Mouse (Mus musculus) lung, embryonic 15.5 days (tissue): Measurements from ENCODE around the gene Nefh. TPM values are rescaled to one million over a fixed set of nuclear protein-coding genes. Genes with fewer than 3 reads are reported as not detected.

ENCODE experiments used
- ATAC-seq: fragments of 200-750 bp; cut with Nextera tagmentation; 2 replicates; pipeline ENCODE4 v1.8.0; 2017; ENCODE audit warnings: moderate number of reproducible peaks, borderline replicate concordance; ENCODE audit not compliant: low FRiP score, low TSS enrichment; ENCODE audit errors: extremely low read depth
- H3K27ac ChIP-seq: fragments of 300-500 bp; sonication (generic); 2 replicates; pipeline ENCODE4 v1.5.1; 2015; ENCODE audit warnings: moderate library complexity, mild to moderate bottlenecking, inconsistent platforms
- H3K27me3 ChIP-seq: fragments of 300-500 bp; sonication (generic); 2 replicates; pipeline ENCODE4 v1.6.1; 2015; ENCODE audit warnings: inconsistent platforms
- H3K36me3 ChIP-seq: fragments of 300-500 bp; sonication (generic); 2 replicates; pipeline ENCODE4 v1.6.1; 2015; ENCODE audit warnings: inconsistent platforms
- H3K4me1 ChIP-seq: fragments of 300-500 bp; sonication (generic); 2 replicates; pipeline ENCODE4 v1.6.1; 2015; ENCODE audit warnings: inconsistent platforms
- H3K4me2 ChIP-seq: fragments of 300-500 bp; sonication (generic); 2 replicates; pipeline ENCODE4 v1.6.1; 2015; ENCODE audit warnings: inconsistent platforms, mild to moderate bottlenecking, moderate library complexity
- H3K4me3 ChIP-seq: fragments of 300-500 bp; sonication (generic); 2 replicates; pipeline ENCODE4 v1.5.1; 2015; ENCODE audit warnings: mild to moderate bottlenecking, inconsistent platforms
- H3K9ac ChIP-seq: fragments of 300-500 bp; sonication (generic); 2 replicates; pipeline ENCODE4 v1.6.1; 2015; ENCODE audit warnings: inconsistent platforms
- H3K9me3 ChIP-seq: fragments of 300-500 bp; sonication (generic); 2 replicates; pipeline ENCODE4 v1.6.1; 2016; ENCODE audit warnings: inconsistent platforms
- WGBS: fragments of 180-500 bp; shearing (Covaris S2); methylation state at CpG from one replicate; pipeline ENCODE4 v1.1.7; 2015; 5-methylcytosine and 5-hydroxymethylcytosine counted together
- polyA plus RNA-seq: library from polyadenylated mRNA; unstranded; fragments of >200 nt; fragmentation: Nextera tagmentation; extraction: Ambion mirVana; gene quantifications from 2 replicates; pipeline ENCODE4 v1.2.1, GENCODE M21; 2015

The Nefh gene
- polyA plus RNA-seq, 1 experiment from 2014 or later: 0.26 TPM

DNA sequence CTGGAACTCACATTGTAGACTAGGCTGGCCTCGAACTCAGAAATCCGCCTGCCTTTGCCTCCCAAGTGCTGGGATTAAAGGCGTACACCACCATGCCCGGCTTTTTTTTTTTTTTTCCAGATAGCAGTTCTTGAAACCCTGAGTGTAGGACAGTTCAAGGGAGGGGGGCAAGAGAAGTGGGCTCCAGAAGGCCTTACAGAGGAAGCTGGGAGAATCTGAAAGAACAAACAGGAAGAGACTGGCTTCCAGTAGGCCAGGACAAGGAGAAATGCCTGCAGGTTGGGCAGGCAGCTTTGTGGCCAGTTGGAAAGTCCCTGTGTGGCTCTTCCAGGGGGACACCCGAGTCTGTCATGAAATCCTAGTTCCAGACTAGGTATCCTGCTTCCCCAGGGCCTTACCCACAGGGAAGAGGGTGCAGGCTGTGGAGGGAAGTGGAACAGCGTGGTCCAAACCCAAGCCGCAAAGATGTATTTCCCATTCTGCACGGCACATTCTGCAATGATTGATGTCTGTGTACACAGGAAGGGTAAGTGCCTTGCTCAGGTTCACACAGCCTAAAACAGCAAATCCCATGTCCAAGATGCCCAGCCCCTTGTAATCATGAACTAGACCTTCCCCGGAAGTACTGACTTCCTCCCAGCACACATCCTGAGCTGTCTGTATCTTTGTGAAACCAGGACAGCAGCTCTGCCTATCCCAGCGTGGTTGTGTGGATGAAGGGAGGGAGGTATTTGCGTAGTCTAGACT is 26.7 kb upstream of the Nefh start:
- Histone ChIP-seq H3K4me3 (no peak overlapping the region), H3K36me3 (no peaks in the 10 kb centered on the region), H3K27ac (peak overlapping the region; percentile 81), H3K27me3 (no peaks in the 10 kb centered on the region), H3K9me3 (no peaks in the 10 kb centered on the region), H3K9ac (no peak overlapping the region), H3K4me2 (0 out of 2 replicates have a peak overlapping the region, but pooled peaks have one; percentile 5), H3K4me1 (no peaks in the 10 kb centered on the region)
- 45% methylated on average over 11 of the region's 11 CpGs for WGBS
- peak; percentile 47 for ATAC-seq

DNA sequence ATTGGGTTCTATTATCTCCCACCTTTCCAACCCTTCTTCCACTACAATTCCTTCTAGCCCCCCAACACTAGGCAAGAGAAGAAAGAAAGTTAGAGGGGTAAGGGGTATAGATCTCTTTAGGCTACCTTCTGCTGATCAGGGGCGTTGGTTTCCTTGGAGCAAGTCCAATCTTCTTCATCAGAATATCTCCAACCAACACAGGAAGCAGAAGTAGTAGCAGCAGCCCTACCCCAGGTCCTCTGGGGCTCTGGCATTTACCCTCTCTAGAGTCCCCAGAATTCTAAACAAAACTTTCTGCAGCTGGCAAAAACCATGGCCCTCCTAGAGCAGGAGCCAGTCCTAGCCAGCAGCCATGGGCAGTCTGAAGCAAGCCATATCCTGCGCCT is 26.0 kb upstream of the Nefh start:
- H3K9ac ChIP-seq: no peak overlapping the region
- H3K27me3 ChIP-seq: no peaks in the 10 kb centered on the region
- H3K36me3 ChIP-seq: no peaks in the 10 kb centered on the region
- no peaks in the 10 kb centered on the region for H3K9me3 ChIP-seq
- no peak for ATAC-seq
- peak overlapping the region; percentile 16 for H3K27ac ChIP-seq
- H3K4me1 ChIP-seq: no peaks in the 10 kb centered on the region
- H3K4me2 ChIP-seq: no peak overlapping the region
- 88% methylated on average over 2 of the region's 2 CpGs for WGBS
- no peak overlapping the region for H3K4me3 ChIP-seq

DNA sequence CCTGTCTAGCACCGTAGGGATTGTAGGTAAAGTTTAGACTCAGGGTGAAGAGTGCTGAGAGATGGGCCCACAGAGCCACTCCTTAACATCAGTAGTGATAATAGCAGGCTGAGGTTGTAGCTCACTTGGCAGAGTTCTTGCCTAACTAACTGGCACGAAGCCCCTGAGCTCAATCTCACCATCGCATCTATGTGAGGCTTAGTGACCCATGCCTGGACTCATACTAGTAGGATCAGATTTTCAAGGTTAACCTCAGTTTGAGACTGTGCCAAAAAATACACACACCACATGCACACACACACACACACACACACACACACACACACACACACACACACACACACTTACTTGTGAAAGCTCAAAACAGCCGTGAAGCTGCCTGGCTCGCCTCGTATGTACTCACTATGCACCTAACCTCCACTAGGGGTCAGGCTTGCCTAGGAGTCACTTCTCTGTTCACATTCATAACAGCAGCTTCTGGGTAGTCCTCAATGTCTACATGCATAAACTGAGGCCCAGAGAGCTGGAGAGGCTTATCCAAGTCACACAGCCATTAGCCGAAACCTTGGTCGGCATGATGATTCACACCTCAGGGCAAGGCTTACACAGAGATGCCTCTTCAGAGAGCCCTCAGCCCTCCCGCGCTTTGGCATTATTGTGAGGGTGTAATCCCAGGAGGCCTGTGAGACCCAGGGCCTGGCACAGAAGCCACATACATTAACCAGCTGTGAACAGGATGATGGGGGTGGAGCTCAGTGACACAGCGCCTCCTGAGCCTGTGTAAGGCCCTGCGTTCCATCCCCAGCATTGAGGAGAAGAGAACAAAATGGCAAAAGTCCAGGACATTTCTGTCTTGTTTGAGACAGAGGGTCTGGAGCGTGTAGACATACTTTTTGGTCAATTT is 25.4 kb upstream of the Nefh start:
- no peak overlapping the region for H3K4me3 ChIP-seq
- no peak overlapping the region for H3K4me2 ChIP-seq
- H3K4me1 ChIP-seq: no peaks in the 10 kb centered on the region
- H3K27ac ChIP-seq: peak overlapping the region; percentile 16; the same call in 1 of the 2 replicates
- H3K27me3 ChIP-seq: no peaks in the 10 kb centered on the region
- 60% methylated on average over 13 of the region's 13 CpGs for WGBS
- H3K9me3 ChIP-seq: no peaks in the 10 kb centered on the region
- ATAC-seq: no peak
- no peaks in the 10 kb centered on the region for H3K36me3 ChIP-seq
- no peak overlapping the region for H3K9ac ChIP-seq

DNA sequence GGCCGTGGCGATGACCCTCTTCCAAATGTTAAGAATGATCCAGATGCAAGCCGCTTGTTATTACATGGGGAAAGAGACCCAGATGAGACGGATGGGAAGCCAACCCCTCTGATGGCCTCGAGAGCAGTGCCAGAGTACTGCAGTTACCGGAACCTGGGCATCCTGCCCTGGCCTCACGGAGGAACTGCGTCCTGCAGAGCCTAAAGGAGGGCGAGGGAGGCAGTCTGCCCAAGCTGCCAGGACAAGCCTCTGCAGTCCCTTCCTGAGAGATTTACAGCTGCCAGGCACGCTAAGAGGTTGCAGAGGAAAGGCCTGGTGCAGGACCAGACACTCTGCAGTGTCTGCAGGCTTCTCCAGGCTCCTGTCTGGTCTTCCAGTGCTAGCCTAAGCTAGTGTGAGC is 20.5 kb upstream of the Nefh start:
- Histone ChIP-seq H3K4me2 (no peak overlapping the region), H3K9me3 (no peaks in the 10 kb centered on the region), H3K9ac (no peak overlapping the region), H3K27ac (no peak overlapping the region), H3K36me3 (no peaks in the 10 kb centered on the region), H3K4me3 (no peak overlapping the region), H3K27me3 (no peaks in the 10 kb centered on the region), H3K4me1 (no peaks in the 10 kb centered on the region)
- ATAC-seq: no peak
- WGBS: 67% methylated on average over 10 of the region's 10 CpGs

DNA sequence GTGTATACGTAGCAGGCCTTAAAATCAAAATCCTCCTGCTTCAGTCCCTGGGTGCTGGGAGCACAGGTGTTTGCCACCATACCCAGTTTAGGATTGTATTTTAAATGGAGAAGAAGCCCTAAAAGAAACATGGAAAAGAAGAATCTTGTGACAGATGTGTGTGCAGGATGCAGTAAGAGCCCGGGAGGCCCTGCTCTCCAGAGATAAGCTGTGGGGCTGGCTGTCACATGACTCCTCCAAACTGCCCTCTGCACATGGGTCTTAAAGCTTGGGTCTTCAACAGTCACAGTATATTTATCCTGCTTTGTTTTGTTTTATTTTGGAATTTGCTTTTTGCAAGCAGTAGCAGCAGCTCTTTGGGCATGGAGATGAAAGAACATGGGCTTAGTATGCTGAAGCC is 19.7 kb upstream of the Nefh start:
- Histone ChIP-seq H3K27ac (no peak overlapping the region), H3K4me1 (no peaks in the 10 kb centered on the region), H3K9me3 (no peaks in the 10 kb centered on the region), H3K36me3 (no peaks in the 10 kb centered on the region), H3K4me2 (no peak overlapping the region), H3K9ac (no peak overlapping the region), H3K4me3 (no peak overlapping the region), H3K27me3 (no peaks in the 10 kb centered on the region)
- no peak for ATAC-seq
- WGBS: 33% methylated on average over 2 of the region's 2 CpGs

DNA sequence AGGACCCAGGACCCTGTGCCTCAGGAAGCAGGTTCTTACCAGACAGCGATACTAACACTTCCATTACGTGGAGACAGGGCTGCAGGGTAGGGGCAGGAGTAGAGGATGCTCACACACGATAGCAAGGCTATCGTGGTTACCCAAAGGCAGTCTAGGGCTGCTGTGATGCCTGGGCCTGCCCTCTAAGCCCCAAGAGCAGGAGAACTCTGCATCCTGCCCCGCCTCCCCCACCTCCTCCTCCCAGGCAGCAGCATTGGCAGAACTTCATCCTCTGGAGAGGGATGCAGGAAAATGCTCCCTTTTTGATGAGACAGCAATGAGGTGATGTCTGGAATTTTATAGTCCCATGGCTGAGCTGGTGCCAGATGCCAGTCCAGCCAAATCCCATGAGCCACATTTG is 19.0 kb upstream of the Nefh start:
- H3K4me1 ChIP-seq: no peaks in the 10 kb centered on the region
- 64% methylated on average over 5 of the region's 5 CpGs for WGBS
- no peaks in the 10 kb centered on the region for H3K9me3 ChIP-seq
- H3K4me3 ChIP-seq: no peak overlapping the region
- H3K9ac ChIP-seq: no peak overlapping the region
- no peak for ATAC-seq
- no peaks in the 10 kb centered on the region for H3K27me3 ChIP-seq
- H3K4me2 ChIP-seq: no peak overlapping the region
- H3K36me3 ChIP-seq: no peaks in the 10 kb centered on the region
- H3K27ac ChIP-seq: no peak overlapping the region

DNA sequence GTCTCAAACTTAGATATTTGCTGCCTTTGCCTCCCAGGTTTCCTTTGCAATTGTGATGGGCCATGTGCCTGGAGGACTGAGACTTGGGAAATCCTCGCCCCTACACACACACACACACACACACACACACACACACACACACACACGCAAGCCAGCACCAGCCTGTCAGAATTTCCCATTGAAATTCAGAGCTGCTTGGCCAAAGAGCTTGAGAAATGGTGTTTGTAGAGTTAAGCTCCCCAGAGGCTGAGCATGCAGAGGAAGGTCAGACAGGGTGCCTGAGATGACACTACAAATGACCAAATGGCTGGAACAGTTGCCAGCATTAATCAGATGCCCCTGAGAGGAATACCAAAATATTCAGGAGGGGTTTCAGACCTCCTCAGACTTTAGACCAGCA is 18.5 kb upstream of the Nefh start:
- Histone ChIP-seq H3K4me3 (no peak overlapping the region), H3K27me3 (no peaks in the 10 kb centered on the region), H3K4me2 (no peak overlapping the region), H3K9ac (no peak overlapping the region), H3K27ac (no peak overlapping the region), H3K4me1 (no peaks in the 10 kb centered on the region), H3K9me3 (no peaks in the 10 kb centered on the region), H3K36me3 (no peaks in the 10 kb centered on the region)
- no peak for ATAC-seq
- 40% methylated on average over 2 of the region's 2 CpGs for WGBS

DNA sequence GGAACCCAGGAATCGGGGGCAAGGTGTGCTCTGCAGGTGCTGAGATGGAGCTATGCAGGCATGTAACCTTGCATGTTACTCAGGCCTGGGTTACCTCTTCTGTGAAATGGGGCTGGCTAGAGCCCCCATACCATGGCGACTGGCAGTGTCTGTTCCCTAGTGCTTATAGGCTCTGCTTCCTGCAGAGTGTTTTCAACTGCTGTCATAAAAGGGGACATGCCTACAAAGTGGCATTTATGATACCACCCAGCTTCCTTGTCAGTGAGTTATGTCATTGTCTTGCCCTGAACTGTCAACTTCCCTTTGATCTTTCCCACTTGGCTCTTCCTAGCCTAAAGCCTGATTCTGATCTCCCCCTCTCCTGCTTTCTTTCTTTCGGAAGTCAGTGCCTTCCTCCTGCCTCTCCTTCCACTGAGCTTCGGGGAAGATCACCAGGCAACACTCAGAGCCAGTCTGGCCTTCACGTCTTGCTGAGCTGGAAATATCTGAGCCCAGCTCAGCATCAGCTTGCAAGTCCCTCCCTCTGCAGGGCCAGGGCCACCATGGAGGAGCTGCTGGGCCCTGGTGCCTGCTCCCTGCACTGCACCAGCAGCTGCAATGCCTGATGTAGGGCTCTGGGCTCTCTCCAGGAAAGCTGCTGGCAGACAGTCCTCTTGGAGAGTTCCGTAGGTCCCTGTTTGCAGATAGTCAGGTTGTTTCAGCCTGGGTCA is 15.4 kb upstream of the Nefh start:
- Histone ChIP-seq H3K27ac (no peak overlapping the region), H3K4me2 (no peak overlapping the region), H3K4me3 (no peak overlapping the region), H3K27me3 (no peaks in the 10 kb centered on the region), H3K36me3 (no peaks in the 10 kb centered on the region), H3K4me1 (no peaks in the 10 kb centered on the region), H3K9me3 (no peaks in the 10 kb centered on the region), H3K9ac (no peak overlapping the region)
- WGBS: 37% methylated on average over 6 of the region's 6 CpGs
- ATAC-seq: no peak

DNA sequence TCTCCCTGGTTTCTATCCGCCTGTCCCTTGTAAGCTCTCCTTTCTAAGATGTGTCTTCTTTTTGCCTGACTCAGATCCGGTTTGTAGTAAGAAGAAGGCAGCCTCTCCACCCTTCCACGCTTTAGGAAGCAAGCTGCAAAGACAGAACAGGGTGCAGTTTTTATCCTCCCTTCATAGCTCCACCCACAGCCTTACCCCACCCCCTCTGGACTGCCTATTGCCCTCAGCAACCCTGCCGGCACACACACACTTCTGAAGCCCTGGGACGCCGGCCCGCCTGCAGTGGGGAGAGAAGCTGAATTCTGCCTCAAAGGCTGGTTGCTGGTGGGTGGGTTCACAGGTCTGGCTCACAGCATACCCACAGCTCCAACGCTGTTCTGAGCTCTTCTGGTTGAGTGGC is 6.1 kb upstream of the Nefh start:
- Histone ChIP-seq H3K9me3 (no peaks in the 10 kb centered on the region), H3K4me3 (no peak overlapping the region), H3K27me3 (peaks cover 41% of the 10 kb centered on the region), H3K9ac (no peak overlapping the region), H3K27ac (no peak overlapping the region), H3K4me1 (no peaks in the 10 kb centered on the region), H3K4me2 (no peak overlapping the region), H3K36me3 (no peaks in the 10 kb centered on the region)
- WGBS: 2% methylated on average over 8 of the region's 8 CpGs
- ATAC-seq: no peak

DNA sequence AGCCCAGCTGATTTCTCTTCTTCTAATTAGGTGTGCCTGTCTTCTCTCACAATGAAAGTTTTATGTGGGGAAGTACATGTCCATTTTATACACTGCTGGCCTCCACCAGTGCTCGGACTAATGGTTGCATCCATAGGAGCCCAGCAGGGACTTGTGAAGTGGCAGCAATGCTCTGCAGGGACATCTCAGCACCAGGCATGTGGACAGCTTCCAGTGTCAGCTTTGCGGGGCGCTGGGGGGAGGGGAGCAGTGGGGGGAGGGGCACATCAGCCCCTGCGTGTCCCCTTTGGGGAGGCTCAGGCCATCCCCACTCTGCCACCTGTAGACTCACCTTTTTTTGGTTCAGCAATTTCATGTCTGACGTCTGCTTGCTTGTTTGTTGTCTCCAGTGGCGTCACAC is 5.5 kb upstream of the Nefh start:
- Histone ChIP-seq H3K4me1 (no peaks in the 10 kb centered on the region), H3K27me3 (peaks cover 46% of the 10 kb centered on the region), H3K36me3 (no peaks in the 10 kb centered on the region), H3K9me3 (no peaks in the 10 kb centered on the region), H3K9ac (no peak overlapping the region), H3K4me3 (no peak overlapping the region), H3K4me2 (no peak overlapping the region), H3K27ac (no peak overlapping the region)
- no peak for ATAC-seq
- 7% methylated on average over 6 of the region's 6 CpGs for WGBS

DNA sequence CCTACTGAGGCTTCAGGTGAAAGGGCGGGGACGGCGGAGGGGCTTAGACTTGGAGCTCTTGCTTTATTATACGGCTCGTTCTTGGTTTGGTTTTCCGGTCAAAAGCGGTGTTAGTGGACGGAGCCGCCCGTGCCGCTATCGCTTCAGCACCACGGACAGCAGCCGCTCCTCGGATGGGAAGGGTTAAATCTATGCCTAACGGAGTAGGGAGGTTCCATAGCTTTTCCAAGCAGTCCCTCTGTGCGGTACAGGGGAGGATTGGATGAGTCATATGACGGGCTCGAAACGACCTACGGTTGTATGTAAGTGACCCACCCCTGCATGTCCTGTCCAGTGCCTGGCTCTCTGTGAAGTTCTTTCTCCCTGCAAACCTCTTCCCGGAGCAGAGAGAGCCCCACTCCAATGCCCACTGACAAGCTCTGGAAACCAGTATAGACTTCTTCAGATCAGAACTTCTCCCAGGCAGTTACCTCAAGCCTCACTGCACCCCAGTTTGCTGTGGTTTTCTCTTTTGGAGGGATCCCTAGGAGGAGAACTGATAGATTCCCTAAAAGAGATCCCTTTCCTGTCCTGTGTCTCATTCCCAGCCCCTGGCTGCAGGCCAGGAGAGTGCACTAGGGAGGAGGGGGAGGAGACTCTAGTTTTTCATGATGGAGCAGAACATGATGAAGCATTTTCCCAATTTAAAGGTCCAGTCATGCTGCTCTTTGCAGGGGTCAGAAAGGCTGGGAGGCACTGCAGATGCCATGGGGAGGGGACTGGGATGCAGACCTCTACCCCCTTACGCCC is 1.6 kb upstream of the Nefh start:
- WGBS: 5% methylated on average over 23 of the region's 23 CpGs
- Histone ChIP-seq H3K9ac (no peak overlapping the region), H3K36me3 (no peaks in the 10 kb centered on the region), H3K4me3 (no peak overlapping the region), H3K9me3 (no peaks in the 10 kb centered on the region), H3K27ac (no peak overlapping the region), H3K27me3 (peaks cover 86% of the 10 kb centered on the region), H3K4me2 (no peak overlapping the region), H3K4me1 (peaks cover 15% of the 10 kb centered on the region)
- no peak for ATAC-seq
